Mouse (Mus musculus): ENCODE results near the gene Upk1a. TPM values are rescaled to one million over a fixed set of nuclear protein-coding genes. Genes with fewer than 3 reads are reported as not detected.
A peak's percentile ranks its signal among the peaks of the same experiment; 100 is the strongest.

Gene Upk1a
- 0.32 TPM in 1 of 2 replicates, not detected in the other for polyA plus RNA-seq (2014; fragmentation: Nextera tagmentation; extraction: Ambion mirVana)

DNA sequence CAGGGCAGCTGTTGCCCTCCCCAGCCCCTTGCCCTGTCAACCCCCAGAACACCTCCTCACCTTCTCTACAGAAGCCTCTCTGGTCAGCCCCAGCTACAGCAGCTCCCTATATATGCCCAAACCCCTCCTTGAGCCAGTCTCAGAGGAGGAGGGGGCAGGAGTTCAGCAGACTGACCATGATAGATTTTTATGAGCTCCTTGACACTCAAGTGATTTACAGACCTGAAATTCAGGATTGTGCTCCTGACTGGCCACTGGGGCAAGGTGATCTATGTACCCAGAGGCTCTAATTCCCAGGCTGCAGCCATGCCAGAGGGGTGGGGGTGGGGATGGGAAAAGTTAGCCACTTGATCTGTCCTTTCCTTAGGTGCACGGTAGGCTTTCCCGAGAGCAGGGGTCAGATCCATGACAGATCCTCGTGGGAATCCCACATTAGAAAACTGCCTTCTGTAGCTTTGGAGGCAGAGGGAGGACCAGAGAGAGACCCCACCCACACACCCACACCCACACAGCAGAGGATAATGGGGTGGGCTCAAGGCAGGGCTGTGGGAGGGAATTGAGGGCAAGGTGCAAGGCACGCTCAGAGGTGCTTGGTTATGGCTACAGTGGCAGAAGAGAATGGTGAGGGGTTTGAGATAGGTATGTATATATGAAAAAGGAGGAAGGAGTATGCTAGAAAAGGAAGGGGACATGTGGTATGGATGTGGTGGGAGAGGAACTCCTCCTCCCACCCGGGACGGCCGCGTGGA is at the start of gene Upk1a:
TSS of gene Upk1a (minus strand) at position 194 of the 749 bp plus-strand sequence.
- Histone ChIP-seq H3K9ac (ENCODE audit: low read length) (no peak within 1 kb of the TSS), H3K4me1 (ENCODE audit: control insufficient read depth in 2 of 2, insufficient read depth in 2 of 2, low read length in 2 of 2) (peaks cover 8 to 10% of the 10 kb centered on the region in 2 experiments), H3K9me3 (ENCODE audit: control insufficient read depth, low read length) (no peaks in the 10 kb centered on the region), H3K36me3 (ENCODE audit: control insufficient read depth, insufficient read depth, low read length) (peaks cover 24% of the 10 kb centered on the region), H3K27ac (replicated peaks in 1 of 2; ENCODE audit: control insufficient read depth in 1 of 2, insufficient read depth in 1 of 2, low read depth in 2 of 2, low read length in 2 of 2) (no peak within 1 kb of the TSS), H3K4me2 (ENCODE audit: low read length) (no peak within 1 kb of the TSS), H3K27me3 (ENCODE audit: control insufficient read depth, insufficient read depth, low read length) (no peaks in the 10 kb centered on the region), H3K4me3 (ENCODE audit: control insufficient read depth in 1 of 2, insufficient read depth in 1 of 2, low read depth in 1 of 2, low read length in 2 of 2) (no peak within 1 kb of the TSS)
- WGBS, result 80% methylated on average over 8 of the region's 8 CpGs
- ATAC-seq (ENCODE audit: insufficient number of reproducible peaks, insufficient read depth, low FRiP score, low read depth), result no peak

DNA sequence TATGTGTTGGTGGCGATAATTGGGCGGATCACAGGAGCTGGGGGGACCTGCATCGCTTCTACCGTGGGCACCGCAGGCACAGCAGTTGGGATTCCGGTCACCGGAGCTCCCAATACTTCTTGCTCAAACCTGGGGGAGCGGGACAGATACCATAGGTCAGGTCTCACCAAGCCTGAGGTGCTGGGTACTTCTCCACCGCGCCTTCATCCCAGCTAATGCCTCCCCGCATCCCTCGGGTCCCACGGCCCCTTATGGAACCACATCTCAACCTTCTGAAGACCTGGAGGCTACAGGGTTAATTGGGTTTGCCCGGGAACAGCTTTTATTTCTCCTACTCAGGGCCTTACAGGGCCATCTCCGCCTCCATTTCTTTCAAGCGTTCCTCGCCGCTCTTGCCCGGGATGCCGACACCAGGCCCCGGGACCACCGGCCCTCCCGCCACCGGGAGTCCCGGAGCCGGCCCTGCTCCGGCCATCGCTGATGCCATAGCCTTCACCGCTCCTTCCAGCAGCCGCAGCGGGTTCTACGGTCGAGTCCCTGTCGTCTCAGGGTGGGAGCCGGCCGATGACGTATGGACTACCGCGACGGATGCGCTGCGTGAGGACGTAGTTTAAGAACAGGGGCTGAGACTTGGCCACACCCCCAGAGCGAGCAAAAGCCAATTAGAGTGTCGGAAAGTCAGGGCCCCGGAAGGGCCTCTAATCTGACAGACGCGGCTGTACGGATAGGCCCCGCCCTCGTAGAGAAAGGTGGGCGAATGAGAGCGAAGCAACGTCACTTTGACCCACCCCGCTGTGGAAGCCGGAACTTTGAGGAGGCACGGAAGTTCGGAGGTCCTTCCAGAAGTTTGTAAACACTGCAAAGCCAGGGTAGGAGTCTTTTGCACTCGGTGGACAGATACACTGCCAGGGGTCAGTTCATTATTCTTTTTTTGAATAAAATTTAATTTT is 37.2 kb upstream of the Upk1a start, which contains the start of gene Rbm42:
TSS of gene Rbm42 (minus strand) at position 727 of the 950 bp plus-strand sequence.
- WGBS, result 1% methylated on average over 59 of the region's 59 CpGs
- Histone ChIP-seq H3K27ac (replicated peaks in 1 of 2; ENCODE audit: control insufficient read depth in 1 of 2, insufficient read depth in 1 of 2, low read depth in 2 of 2, low read length in 2 of 2) (peak within 1 kb of the TSS; percentile 8 to 70; a peak in 1 of 4 replicates), H3K36me3 (ENCODE audit: control insufficient read depth, insufficient read depth, low read length) (peaks cover 62% of the 10 kb centered on the region)

DNA sequence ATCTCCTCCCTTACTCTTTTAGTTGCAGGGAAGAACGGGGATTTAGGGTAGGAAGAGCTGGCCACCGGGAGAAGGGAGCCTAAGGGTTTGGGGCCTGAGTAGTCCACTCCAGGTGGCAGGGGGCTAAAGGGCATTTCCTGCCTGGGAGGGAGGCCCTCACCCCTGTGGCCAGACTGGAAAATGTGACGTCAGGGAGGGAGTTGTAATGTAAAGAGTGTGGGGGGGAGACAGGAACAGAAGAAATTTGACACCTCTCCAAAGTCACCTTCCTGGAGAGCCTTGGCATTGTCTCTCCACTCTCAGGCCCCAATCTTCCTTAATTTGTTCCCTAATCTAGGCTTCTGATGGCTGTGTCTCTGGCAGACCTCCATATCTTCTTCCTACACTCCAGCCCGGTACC is 26.4 kb upstream of the Upk1a start:
- peaks cover 41% of the 10 kb centered on the region for H3K36me3 ChIP-seq (ENCODE audit: control insufficient read depth, insufficient read depth, low read length)
- ATAC-seq (ENCODE audit: insufficient number of reproducible peaks, insufficient read depth, low FRiP score, low read depth), result 0 out of 2 replicates have a peak, but pooled peaks have one; percentile 4
- H3K4me2 ChIP-seq (ENCODE audit: low read length), result no peak overlapping the region
- peaks cover 24% of the 10 kb centered on the region for H3K27me3 ChIP-seq (ENCODE audit: control insufficient read depth, insufficient read depth, low read length)
- H3K9ac ChIP-seq (ENCODE audit: low read length), result no peak overlapping the region
- H3K4me1 ChIP-seq (ENCODE audit: control insufficient read depth in 2 of 2, insufficient read depth in 2 of 2, low read length in 2 of 2), result peaks cover 17 to 19% of the 10 kb centered on the region in 2 experiments
- 14% methylated on average over 4 of the region's 4 CpGs for WGBS
- H3K27ac ChIP-seq (replicated peaks in 1 of 2; ENCODE audit: control insufficient read depth in 1 of 2, insufficient read depth in 1 of 2, low read depth in 2 of 2, low read length in 2 of 2), result peak overlapping the region; percentile 29 to 32; a peak in 2 of 4 replicates
- H3K9me3 ChIP-seq (ENCODE audit: control insufficient read depth, low read length), result no peaks in the 10 kb centered on the region
- no peak overlapping the region for H3K4me3 ChIP-seq (ENCODE audit: control insufficient read depth in 1 of 2, insufficient read depth in 1 of 2, low read depth in 1 of 2, low read length in 2 of 2)

More for the DNA sequence above, 37.2 kb upstream of the Upk1a start, which contains the start of gene Rbm42:
- Histone ChIP-seq H3K4me3 (ENCODE audit: control insufficient read depth in 1 of 2, insufficient read depth in 1 of 2, low read depth in 1 of 2, low read length in 2 of 2) (peak within 1 kb of the TSS; percentile 88 to 98), H3K9me3 (ENCODE audit: control insufficient read depth, low read length) (no peaks in the 10 kb centered on the region), H3K27me3 (ENCODE audit: control insufficient read depth, insufficient read depth, low read length) (no peaks in the 10 kb centered on the region), H3K4me1 (ENCODE audit: control insufficient read depth in 2 of 2, insufficient read depth in 2 of 2, low read length in 2 of 2) (peaks cover 0 to 9% of the 10 kb centered on the region in 2 experiments; a peak in 2 of 4 replicates), H3K9ac (ENCODE audit: low read length) (peak within 1 kb of the TSS; percentile 96), H3K4me2 (ENCODE audit: low read length) (peak within 1 kb of the TSS; percentile 96)
- peak; percentile 99 for ATAC-seq (ENCODE audit: insufficient number of reproducible peaks, insufficient read depth, low FRiP score, low read depth)

DNA sequence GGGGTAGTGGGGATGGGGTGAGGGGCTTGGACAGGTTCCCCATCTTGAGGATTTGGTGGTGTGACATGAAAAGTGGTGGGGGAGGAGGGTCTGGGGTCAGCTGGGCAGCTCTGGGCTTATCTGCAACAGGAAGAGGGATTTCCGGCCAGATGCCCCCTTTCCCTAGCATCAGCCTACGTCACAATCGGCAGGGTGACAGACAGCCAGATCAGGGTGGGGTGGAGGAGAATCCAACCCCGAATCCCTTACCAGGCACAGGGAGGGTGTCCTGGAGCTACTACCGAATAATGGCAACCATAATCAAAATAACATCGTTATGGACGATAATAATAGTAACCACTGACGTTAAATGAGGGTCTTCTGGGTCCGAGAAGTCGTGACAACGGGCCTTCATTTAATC is 23.7 kb upstream of the Upk1a start:
- no peak overlapping the region for H3K27ac ChIP-seq (replicated peaks in 1 of 2; ENCODE audit: control insufficient read depth in 1 of 2, insufficient read depth in 1 of 2, low read depth in 2 of 2, low read length in 2 of 2)
- WGBS, result 15% methylated on average over 11 of the region's 11 CpGs
- peak overlapping the region; percentile 23; the same call in 1 of the 2 replicates for H3K4me2 ChIP-seq (ENCODE audit: low read length)
- no peak overlapping the region for H3K9ac ChIP-seq (ENCODE audit: low read length)
- H3K9me3 ChIP-seq (ENCODE audit: control insufficient read depth, low read length), result no peaks in the 10 kb centered on the region
- H3K4me1 ChIP-seq (ENCODE audit: control insufficient read depth in 2 of 2, insufficient read depth in 2 of 2, low read length in 2 of 2), result peaks cover 18 to 19% of the 10 kb centered on the region in 2 experiments
- H3K4me3 ChIP-seq (ENCODE audit: control insufficient read depth in 1 of 2, insufficient read depth in 1 of 2, low read depth in 1 of 2, low read length in 2 of 2), result no peak overlapping the region
- H3K27me3 ChIP-seq (ENCODE audit: control insufficient read depth, insufficient read depth, low read length), result peaks cover 43% of the 10 kb centered on the region
- H3K36me3 ChIP-seq (ENCODE audit: control insufficient read depth, insufficient read depth, low read length), result peaks cover 14% of the 10 kb centered on the region
- ATAC-seq (ENCODE audit: insufficient number of reproducible peaks, insufficient read depth, low FRiP score, low read depth), result no peak

DNA sequence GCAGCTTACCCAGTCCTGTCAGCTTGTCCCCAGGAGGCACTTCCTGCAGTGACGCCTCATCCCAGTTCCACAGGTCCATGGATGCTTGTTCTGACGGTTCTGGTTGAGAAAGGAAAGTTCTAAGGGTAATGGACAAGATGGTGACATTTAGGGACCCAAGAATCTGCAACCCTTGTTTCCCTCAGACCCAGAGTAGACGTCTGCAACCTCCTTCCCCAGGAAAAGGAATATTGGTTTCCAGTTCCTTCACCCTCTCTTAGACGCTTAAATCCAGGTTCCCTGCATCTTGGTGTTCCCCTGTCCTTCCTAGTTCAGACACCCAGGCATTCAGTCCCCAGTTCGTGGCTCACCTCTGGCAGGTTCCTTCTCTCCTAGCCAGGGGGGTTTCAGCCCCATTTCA is 23.1 kb upstream of the Upk1a start, which contains the start of gene Etv2:
TSS of gene Etv2 (minus strand) at position 101 of the 400 bp plus-strand sequence.
- ATAC-seq (ENCODE audit: insufficient number of reproducible peaks, insufficient read depth, low FRiP score, low read depth), result no peak
- Histone ChIP-seq H3K9me3 (ENCODE audit: control insufficient read depth, low read length) (no peaks in the 10 kb centered on the region), H3K4me2 (ENCODE audit: low read length) (peak within 1 kb of the TSS; percentile 43), H3K9ac (ENCODE audit: low read length) (no peak within 1 kb of the TSS), H3K4me3 (ENCODE audit: control insufficient read depth in 1 of 2, insufficient read depth in 1 of 2, low read depth in 1 of 2, low read length in 2 of 2) (peak within 1 kb of the TSS; percentile 14 to 19; a peak in 3 of 4 replicates), H3K4me1 (ENCODE audit: control insufficient read depth in 2 of 2, insufficient read depth in 2 of 2, low read length in 2 of 2) (peaks cover 18 to 19% of the 10 kb centered on the region in 2 experiments), H3K27me3 (ENCODE audit: control insufficient read depth, insufficient read depth, low read length) (peaks cover 43% of the 10 kb centered on the region), H3K27ac (replicated peaks in 1 of 2; ENCODE audit: control insufficient read depth in 1 of 2, insufficient read depth in 1 of 2, low read depth in 2 of 2, low read length in 2 of 2) (no peak within 1 kb of the TSS), H3K36me3 (ENCODE audit: control insufficient read depth, insufficient read depth, low read length) (peaks cover 8% of the 10 kb centered on the region)
- WGBS, result 6% methylated on average over 5 of the region's 5 CpGs

DNA sequence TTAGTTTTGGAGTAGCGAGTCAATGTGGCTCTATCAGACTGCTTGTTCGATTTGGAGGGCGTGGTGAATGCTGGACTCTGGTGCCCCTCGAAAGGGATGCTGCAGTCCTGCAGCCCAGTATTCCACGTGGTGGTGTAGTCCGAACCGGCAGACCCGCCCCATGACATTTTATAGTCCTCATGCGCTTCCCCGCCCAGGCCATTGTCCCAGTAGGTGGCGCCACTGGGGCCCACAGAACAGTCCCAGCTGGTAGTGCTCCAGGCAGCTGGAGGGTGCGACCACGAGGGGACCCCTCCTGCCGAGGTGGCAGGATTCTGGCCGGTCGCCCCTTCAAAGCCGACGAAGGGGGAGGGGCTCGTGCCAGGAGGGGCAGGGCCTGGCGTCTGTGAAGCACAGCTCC is 22.0 kb upstream of the Upk1a start:
- WGBS, result 3% methylated on average over 20 of the region's 20 CpGs
- peaks cover 17 to 18% of the 10 kb centered on the region in 2 experiments for H3K4me1 ChIP-seq (ENCODE audit: control insufficient read depth in 2 of 2, insufficient read depth in 2 of 2, low read length in 2 of 2)
- H3K27ac ChIP-seq (replicated peaks in 1 of 2; ENCODE audit: control insufficient read depth in 1 of 2, insufficient read depth in 1 of 2, low read depth in 2 of 2, low read length in 2 of 2), result no peak overlapping the region
- H3K4me2 ChIP-seq (ENCODE audit: low read length), result peak overlapping the region; percentile 43
- no peaks in the 10 kb centered on the region for H3K36me3 ChIP-seq (ENCODE audit: control insufficient read depth, insufficient read depth, low read length)
- ATAC-seq (ENCODE audit: insufficient number of reproducible peaks, insufficient read depth, low FRiP score, low read depth), result no peak
- H3K9me3 ChIP-seq (ENCODE audit: control insufficient read depth, low read length), result no peaks in the 10 kb centered on the region
- H3K9ac ChIP-seq (ENCODE audit: low read length), result no peak overlapping the region
- H3K4me3 ChIP-seq (ENCODE audit: control insufficient read depth in 1 of 2, insufficient read depth in 1 of 2, low read depth in 1 of 2, low read length in 2 of 2), result peak overlapping the region; percentile 14 to 19; a peak in 3 of 4 replicates
- peaks cover 43% of the 10 kb centered on the region for H3K27me3 ChIP-seq (ENCODE audit: control insufficient read depth, insufficient read depth, low read length)
